Mouse (Mus musculus) limb, embryonic 13.5 days (tissue): Measurements from ENCODE around the gene Gad1. TPM values are rescaled to one million over a fixed set of nuclear protein-coding genes. Genes with fewer than 3 reads are reported as not detected.
A peak's percentile ranks its signal among the peaks of the same experiment; 100 is the strongest.

Experiments used
- ATAC-seq: fragments of 200-750 bp; cut with Nextera tagmentation; 2 replicates; pipeline ENCODE4 v1.8.0; 2017; ENCODE audit warnings: low read depth, moderate number of reproducible peaks, moderate TSS enrichment; ENCODE audit not compliant: low FRiP score
- H3K27ac ChIP-seq: fragments of 300-500 bp; sonication (generic); 2 replicates; pipeline ENCODE4 v1.5.1; 2015; ENCODE audit warnings: inconsistent platforms, mild to moderate bottlenecking, moderate library complexity
- H3K27me3 ChIP-seq: fragments of 300-500 bp; sonication (generic); 2 replicates; pipeline ENCODE4 v1.6.1; 2015; ENCODE audit warnings: mild to moderate bottlenecking, inconsistent platforms
- H3K36me3 ChIP-seq: fragments of 300-500 bp; sonication (generic); 2 replicates; pipeline ENCODE4 v1.6.1; 2015; ENCODE audit warnings: inconsistent platforms, mild to moderate bottlenecking, moderate library complexity
- H3K4me1 ChIP-seq: fragments of 300-500 bp; sonication (generic); 2 replicates; pipeline ENCODE4 v1.6.1; 2015; ENCODE audit warnings: inconsistent platforms
- H3K4me2 ChIP-seq: fragments of 300-500 bp; sonication (generic); replicated peaks from 2 replicates; pipeline ENCODE4 v1.6.1; 2015; ENCODE audit warnings: inconsistent platforms, mild to moderate bottlenecking, moderate library complexity
- H3K4me3 ChIP-seq: fragments of 300-500 bp; sonication (generic); 2 replicates; pipeline ENCODE4 v1.5.1; 2015; ENCODE audit warnings: moderate library complexity, mild to moderate bottlenecking, inconsistent platforms
- H3K9ac ChIP-seq: fragments of 300-500 bp; sonication (generic); 2 replicates; pipeline ENCODE4 v1.6.1; 2015; ENCODE audit warnings: mild to moderate bottlenecking, inconsistent platforms
- H3K9me3 ChIP-seq: fragments of 300-500 bp; sonication (generic); 2 replicates; pipeline ENCODE4 v1.6.1; 2016; ENCODE audit warnings: inconsistent platforms
- WGBS: fragments of 180-500 bp; shearing (Covaris S2); methylation state at CpG from one replicate; pipeline ENCODE4 v1.1.7; 2015; 5-methylcytosine and 5-hydroxymethylcytosine counted together
- polyA plus RNA-seq: library from polyadenylated mRNA; unstranded; fragments of >200 nt; fragmentation: Nextera tagmentation; extraction: Ambion mirVana; gene quantifications from 2 replicates; pipeline ENCODE4 v1.2.1, GENCODE M21; 2015

Gad1 gene
- polyA plus RNA-seq, 1 experiment from 2014 or later: 0.45 TPM

GRCm38 (mm10) chr2:70558112-70558842 is 5.4 kb downstream of the Gad1 start:
- WGBS: 6% methylated on average over 18 of the region's 18 CpGs
- Histone ChIP-seq H3K9ac (no peak overlapping the region), H3K27ac (no peak overlapping the region), H3K36me3 (no peaks in the 10 kb centered on the region), H3K4me3 (no peak overlapping the region), H3K9me3 (no peaks in the 10 kb centered on the region), H3K27me3 (peaks cover 65% of the 10 kb centered on the region), H3K4me1 (peaks cover 20% of the 10 kb centered on the region), H3K4me2 (no peak overlapping the region)
- no peak for ATAC-seq

- no peaks in the 10 kb centered on the region for H3K36me3 ChIP-seq
- H3K27me3 ChIP-seq: peaks cover 72% of the 10 kb centered on the region
- peaks cover 27% of the 10 kb centered on the region for H3K4me1 ChIP-seq
- no peak for ATAC-seq
- H3K4me2 ChIP-seq: no peak overlapping the region
- whole genome bisulfite sequencing: 10% methylated on average over 24 of the region's 24 CpGs
- no peaks in the 10 kb centered on the region for H3K9me3 ChIP-seq
- H3K27ac ChIP-seq: no peak overlapping the region
- no peak overlapping the region for H3K4me3 ChIP-seq
- H3K9ac ChIP-seq: no peak overlapping the region
Measured at GRCm38 (mm10) chr2:70558843-70559451, 6.1 kb downstream of the Gad1 start.

DNA sequence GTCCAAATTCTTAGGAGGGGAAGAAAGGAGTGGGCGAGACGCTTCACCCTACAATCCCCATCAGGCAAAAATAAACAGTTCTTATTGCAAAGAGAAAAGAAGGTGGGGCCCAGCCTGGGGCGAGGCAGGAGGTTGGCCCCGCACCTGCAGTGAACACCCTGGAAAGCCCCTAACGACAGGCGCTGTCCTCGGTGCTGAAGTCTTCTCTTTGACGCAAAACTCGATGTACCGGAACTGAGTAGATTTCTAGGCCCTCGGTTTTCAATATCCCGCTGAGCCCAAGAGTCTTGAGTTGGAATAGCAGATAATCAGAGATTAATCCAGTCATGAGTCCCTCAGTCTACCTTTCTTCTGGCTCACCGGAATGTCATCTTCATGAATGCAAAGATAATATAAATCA is 6.6 kb downstream of the Gad1 start:
- ATAC-seq: no peak
- Histone ChIP-seq H3K4me1 (peaks cover 30% of the 10 kb centered on the region), H3K9ac (no peak overlapping the region), H3K27me3 (peaks cover 78% of the 10 kb centered on the region), H3K9me3 (no peaks in the 10 kb centered on the region), H3K27ac (no peak overlapping the region), H3K36me3 (no peaks in the 10 kb centered on the region), H3K4me2 (no peak overlapping the region), H3K4me3 (no peak overlapping the region)
- WGBS: 2% methylated on average over 13 of the region's 13 CpGs

DNA sequence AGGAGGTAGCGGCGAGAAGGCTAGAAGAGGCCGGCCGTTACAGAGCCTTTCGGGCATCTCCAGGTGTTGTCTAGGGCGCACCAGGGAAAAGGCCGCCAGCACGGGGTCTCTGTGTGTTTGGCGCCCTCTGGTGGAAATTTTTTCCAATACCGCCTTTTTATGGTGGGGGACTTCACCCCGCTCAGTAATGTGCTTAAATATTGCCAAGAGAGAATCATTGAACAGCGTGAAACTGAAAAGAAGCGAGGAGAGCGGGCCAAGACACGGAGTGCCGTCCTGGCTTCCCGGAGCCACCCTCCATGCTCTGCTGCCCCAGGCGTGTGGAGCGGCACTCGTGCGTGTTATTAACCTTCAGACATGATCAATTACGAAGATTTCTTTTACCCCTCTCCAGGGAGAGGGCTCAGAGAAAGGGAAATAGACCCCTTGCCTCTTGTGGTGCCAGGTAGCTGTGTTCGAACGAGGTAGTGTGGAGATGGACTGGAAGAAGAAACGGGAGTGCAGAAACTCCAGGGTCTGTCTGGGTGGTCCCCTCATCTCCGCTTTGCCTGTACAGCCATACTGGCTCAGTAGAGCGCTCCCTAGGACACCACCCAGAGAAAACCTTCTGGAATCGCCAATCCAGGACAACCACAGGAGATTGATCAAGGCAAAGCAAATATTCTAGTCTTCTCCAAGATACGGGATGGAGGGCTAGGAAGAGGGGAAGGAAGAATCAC is 8.4 kb downstream of the Gad1 start:
- Histone ChIP-seq H3K9me3 (no peaks in the 10 kb centered on the region), H3K4me1 (peaks cover 35% of the 10 kb centered on the region), H3K36me3 (no peaks in the 10 kb centered on the region), H3K4me3 (no peak overlapping the region), H3K27me3 (peaks cover 95% of the 10 kb centered on the region), H3K9ac (no peak overlapping the region), H3K4me2 (peak overlapping the region; percentile 21), H3K27ac (no peak overlapping the region)
- under 1% methylated on average over 29 of the region's 29 CpGs for WGBS
- no peak for ATAC-seq

GRCm38 (mm10) chr2:70562011-70562491 is 9.2 kb downstream of the Gad1 start:
- peaks cover 43% of the 10 kb centered on the region for H3K4me1 ChIP-seq
- no peaks in the 10 kb centered on the region for H3K9me3 ChIP-seq
- H3K4me3 ChIP-seq: peak overlapping the region; percentile 32
- ATAC-seq: no peak
- H3K4me2 ChIP-seq: peak overlapping the region; percentile 57
- H3K27me3 ChIP-seq: peaks cover 96% of the 10 kb centered on the region
- H3K36me3 ChIP-seq: no peaks in the 10 kb centered on the region
- H3K9ac ChIP-seq: no peak overlapping the region
- WGBS: 0% methylated on average over 42 of the region's 42 CpGs
- H3K27ac ChIP-seq: no peak overlapping the region

GRCm38 (mm10) chr2:70562611-70562980 is 9.7 kb downstream of the Gad1 start:
- Histone ChIP-seq H3K36me3 (no peaks in the 10 kb centered on the region), H3K27me3 (peaks cover 96% of the 10 kb centered on the region), H3K4me2 (peak overlapping the region; percentile 57), H3K9me3 (no peaks in the 10 kb centered on the region), H3K4me3 (peak overlapping the region; percentile 32), H3K9ac (no peak overlapping the region), H3K4me1 (peaks cover 49% of the 10 kb centered on the region), H3K27ac (no peak overlapping the region)
- ATAC-seq: no peak
- 0% methylated on average over 25 of the region's 34 CpGs for WGBS

- H3K36me3 ChIP-seq: no peaks in the 10 kb centered on the region
- peaks cover 97% of the 10 kb centered on the region for H3K27me3 ChIP-seq
- H3K4me1 ChIP-seq: peaks cover 54% of the 10 kb centered on the region
- H3K4me3 ChIP-seq: peak overlapping the region; percentile 32
- WGBS: under 1% methylated on average over 40 of the region's 40 CpGs
- no peak overlapping the region for H3K27ac ChIP-seq
- no peaks in the 10 kb centered on the region for H3K9me3 ChIP-seq
- peak overlapping the region; percentile 57 for H3K4me2 ChIP-seq
- no peak overlapping the region for H3K9ac ChIP-seq
- ATAC-seq: no peak
Measured at GRCm38 (mm10) chr2:70562981-70563671, 10.3 kb downstream of the Gad1 start.

DNA sequence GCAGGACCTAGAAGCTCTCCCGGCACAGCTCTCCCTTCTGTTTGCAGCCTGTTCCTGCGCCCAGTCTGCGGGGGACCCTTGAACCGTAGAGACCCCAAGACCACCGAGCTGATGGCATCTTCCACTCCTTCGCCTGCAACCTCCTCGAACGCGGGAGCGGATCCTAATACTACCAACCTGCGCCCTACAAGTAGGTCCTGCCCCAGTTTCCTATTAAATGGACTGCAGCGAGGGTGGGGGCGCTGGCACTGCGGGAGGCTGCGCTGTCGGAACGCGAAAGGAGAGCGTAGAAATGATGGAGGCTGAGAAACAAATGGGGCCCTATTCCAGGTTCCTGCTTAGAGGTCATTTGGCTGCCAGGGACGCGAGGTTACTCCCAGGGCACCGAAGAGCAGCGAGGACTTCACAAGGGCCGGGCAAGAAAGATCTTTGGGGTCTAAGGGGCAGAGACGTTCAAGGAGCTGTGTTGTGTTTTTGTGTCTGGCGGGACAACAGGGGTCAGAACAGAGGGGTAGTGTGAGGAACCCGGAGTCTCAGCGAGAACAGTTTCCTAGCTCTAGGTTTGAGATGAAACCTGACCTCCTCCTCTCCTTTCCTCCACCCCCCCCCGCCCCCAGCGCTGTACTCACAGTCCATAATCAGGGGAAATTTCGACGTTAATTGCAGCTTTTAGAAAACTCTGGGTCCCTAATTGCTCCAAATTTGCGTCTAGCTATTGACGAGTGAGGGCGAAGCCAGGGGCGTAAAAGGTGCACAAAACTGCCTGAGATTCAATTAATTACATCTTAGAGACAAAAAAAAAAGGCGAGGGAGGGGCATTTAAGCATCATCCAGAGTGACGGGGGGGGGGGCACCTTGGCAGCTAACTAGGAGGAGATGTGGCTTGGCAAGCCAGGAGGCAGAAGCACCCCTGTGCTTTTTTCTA is 11.1 kb downstream of the Gad1 start:
- H3K9ac ChIP-seq: no peak overlapping the region

DNA sequence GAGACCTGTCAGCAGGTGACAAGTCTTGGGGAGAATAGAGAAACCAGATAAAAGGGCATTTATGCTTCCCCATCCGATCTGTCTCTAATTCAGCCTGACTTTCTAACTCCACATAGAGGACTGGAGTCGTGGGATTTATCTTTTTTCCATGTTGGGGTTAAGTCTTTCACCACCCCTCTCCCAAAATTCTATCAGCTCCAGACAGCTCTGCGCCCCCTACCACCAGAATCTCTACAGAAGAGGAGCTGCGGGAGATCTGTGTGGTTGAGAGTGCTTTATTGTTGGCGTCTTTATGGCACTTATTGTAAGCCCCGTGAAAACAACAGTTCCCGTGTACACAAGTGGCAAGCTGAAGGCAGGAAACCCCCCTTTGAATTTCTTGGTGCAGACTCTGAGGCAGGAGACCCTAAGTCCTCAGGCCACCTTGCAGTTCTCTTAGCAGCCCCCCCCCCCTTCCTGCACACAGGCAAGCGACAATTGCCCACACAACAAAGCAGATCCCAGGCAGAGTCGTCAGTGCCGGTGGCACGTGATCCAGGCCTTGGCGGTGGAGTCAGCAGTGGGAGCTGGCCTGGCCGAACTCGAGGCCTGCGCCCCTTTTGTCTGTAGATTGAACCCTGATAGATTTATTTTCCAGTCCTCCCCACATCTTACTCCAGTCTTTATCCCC is 11.9 kb downstream of the Gad1 start:
- WGBS: 4% methylated on average over 15 of the region's 15 CpGs
- Histone ChIP-seq H3K9ac (no peak overlapping the region), H3K4me3 (no peak overlapping the region), H3K4me2 (no peak overlapping the region), H3K27me3 (peaks cover 100% of the 10 kb centered on the region), H3K4me1 (peaks cover 61% of the 10 kb centered on the region), H3K9me3 (no peaks in the 10 kb centered on the region), H3K36me3 (no peaks in the 10 kb centered on the region), H3K27ac (no peak overlapping the region)
- ATAC-seq: no peak

More for the DNA sequence above, 11.1 kb downstream of the Gad1 start:
- Histone ChIP-seq H3K4me3 (peak overlapping the region; percentile 32), H3K4me2 (peak overlapping the region; percentile 57), H3K4me1 (peaks cover 61% of the 10 kb centered on the region), H3K27me3 (peaks cover 100% of the 10 kb centered on the region), H3K27ac (no peak overlapping the region), H3K36me3 (no peaks in the 10 kb centered on the region), H3K9me3 (no peaks in the 10 kb centered on the region)
- under 1% methylated on average over 38 of the region's 38 CpGs for WGBS
- ATAC-seq: no peak

DNA sequence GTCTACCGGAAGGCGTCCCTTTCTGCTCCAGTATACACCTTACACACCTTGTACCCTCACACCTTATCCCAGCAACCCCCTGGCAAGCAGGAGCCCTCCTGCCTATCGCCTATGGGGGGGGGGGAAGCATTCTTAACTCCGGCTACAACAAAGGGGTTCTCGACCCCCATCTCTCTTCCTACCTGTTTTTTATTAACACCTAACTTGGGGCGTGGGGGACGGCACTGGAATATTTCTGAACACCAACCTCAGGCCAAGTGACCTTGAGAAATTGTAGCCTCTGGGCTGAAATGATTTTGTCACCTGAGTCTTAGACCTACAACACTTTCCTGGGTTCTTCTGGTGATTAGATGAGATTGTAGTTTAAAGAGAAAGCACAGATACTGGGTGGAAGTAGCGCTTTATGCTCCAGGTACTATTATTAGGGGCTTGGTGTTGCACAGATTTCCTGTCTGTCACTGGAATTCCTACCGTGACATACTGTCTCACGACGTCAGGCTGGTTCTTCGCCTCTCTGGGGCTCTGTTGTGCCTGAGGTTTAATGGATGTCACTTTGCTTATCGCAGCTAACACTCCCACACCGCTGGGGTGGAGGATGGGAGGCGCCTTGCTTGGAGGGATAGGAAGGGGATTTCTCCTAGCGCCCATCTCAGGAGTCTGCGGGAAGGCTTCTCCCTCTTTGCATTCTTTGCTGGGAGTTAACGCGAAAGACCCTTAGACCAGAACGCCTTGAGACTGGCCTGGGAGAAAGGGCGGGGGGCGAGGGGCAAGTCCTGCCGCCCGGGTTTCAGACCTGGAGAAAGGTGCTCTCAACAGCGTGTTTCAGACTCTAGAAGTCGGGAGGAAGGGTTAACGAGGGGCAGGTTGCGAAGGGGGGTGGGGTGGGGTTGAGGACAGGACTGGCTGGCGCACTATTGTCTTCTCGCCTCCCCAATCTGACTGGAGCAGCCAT is 13.1 kb downstream of the Gad1 start:
- ATAC-seq: no peak
- peaks cover 61% of the 10 kb centered on the region for H3K4me1 ChIP-seq
- H3K9me3 ChIP-seq: no peaks in the 10 kb centered on the region
- no peak overlapping the region for H3K27ac ChIP-seq
- peak overlapping the region; percentile 64 for H3K4me2 ChIP-seq
- H3K9ac ChIP-seq: no peak overlapping the region
- peaks cover 100% of the 10 kb centered on the region for H3K27me3 ChIP-seq
- H3K4me3 ChIP-seq: peak overlapping the region; percentile 19
- 3% methylated on average over 30 of the region's 30 CpGs for WGBS
- H3K36me3 ChIP-seq: no peaks in the 10 kb centered on the region
